Mouse (Mus musculus) erythroblast, embryonic 14.5 days (primary cell): ENCODE data around the gene Pabpc1l.

Experiments
- GATA1 ChIP-seq: IDR thresholded peaks from 2 replicates; pipeline ENCODE4 v1.6.1; 2012; ENCODE audit warnings: low read length, inconsistent platforms, mixed read lengths
- TAL1 ChIP-seq: IDR thresholded peaks from 3 replicates; pipeline ENCODE4 v1.6.1; 2012; ENCODE audit warnings: low read length, inconsistent platforms, mixed read lengths

GRCm38 (mm10) chr2:164079488-164079887 lies 54.2 kb downstream of the Pabpc1l start:
- TF ChIP-seq GATA1 (no peak), TAL1 (no peak)
